ENCODE assay signal across 21 mouse cellular contexts in genomic region chr8:121297299-121297698, GRCm38 (mm10).
DNase-seq lines count a peak whose midpoint lies in the region; ATAC-seq lines count a peak whose summit lies in the region.
"Had no signal": no experiment of that assay in that cellular context is flagged by ENCODE, and none has a peak within 500 bp of the region (broad histone marks: within the 10 kb centered on the region; RNA-seq: fewer than 3 reads in every experiment).

No protein-coding gene starts in this region.

- DNase-seq in cerebellum, postnatal 25 days, result no peak
- DNase-seq in kidney, adult 8-10 months, result no peak
- DNase-seq: cerebellum, postnatal 10 days; embryo, embryonic 11 days; gastrocnemius, postnatal 36 days; heart, postnatal 36 days; kidney, postnatal 14 days; layer of hippocampus, adult 9-11 months; liver; liver, postnatal 0 days; lung, postnatal 14 days; thymus, adult 2 months had no signal

- peak overlapping the region; percentile 26; the same call in 1 of the 2 replicates for H3K27ac ChIP-seq in kidney, embryonic 16.5 days (ENCODE audit: low read length)
- no peak overlapping the region for H3K27ac ChIP-seq in kidney, embryonic 15.5 days
- H3K27ac ChIP-seq in embryonic facial prominence, embryonic 13.5 days, result peak overlapping the region; percentile 28; the same call in 1 of the 2 replicates
- peak overlapping the region; percentile 75; the same call in 1 of the 2 replicates for H3K27ac ChIP-seq in hindbrain, embryonic 13.5 days
- H3K27ac ChIP-seq in midbrain, embryonic 15.5 days, result peak overlapping the region; percentile 82; the same call in 1 of the 2 replicates

- H3K4me2 ChIP-seq in kidney, embryonic 16.5 days (replicated peaks; ENCODE audit: low read depth, low read length), result no peak overlapping the region
- H3K4me2 ChIP-seq in kidney, embryonic 15.5 days, result no peak overlapping the region
- no peak overlapping the region for H3K4me2 ChIP-seq in embryonic facial prominence, embryonic 13.5 days
- no peak overlapping the region for H3K4me2 ChIP-seq in hindbrain, embryonic 13.5 days
- no peak overlapping the region for H3K4me2 ChIP-seq in midbrain, embryonic 15.5 days
- H3K4me2 ChIP-seq: heart, embryonic 11.5 days had no signal

- H3K36me3 ChIP-seq in kidney, embryonic 16.5 days (ENCODE audit: insufficient read depth, low read length), result no peaks in the 10 kb centered on the region
- no peaks in the 10 kb centered on the region for H3K36me3 ChIP-seq in kidney, embryonic 15.5 days
- H3K36me3 ChIP-seq in embryonic facial prominence, embryonic 13.5 days, result no peaks in the 10 kb centered on the region
- no peaks in the 10 kb centered on the region for H3K36me3 ChIP-seq in hindbrain, embryonic 13.5 days
- H3K36me3 ChIP-seq in midbrain, embryonic 15.5 days (replicated peaks), result no peaks in the 10 kb centered on the region

- H3K27me3 ChIP-seq in kidney, embryonic 16.5 days (ENCODE audit: insufficient read depth, low read length), result no peaks in the 10 kb centered on the region; the same call in 1 of the 2 replicates
- 0 out of 2 replicates have a peak, but pooled peaks cover 7% of the 10 kb centered on the region for H3K27me3 ChIP-seq in kidney, embryonic 15.5 days
- peaks cover 67% of the 10 kb centered on the region for H3K27me3 ChIP-seq in embryonic facial prominence, embryonic 13.5 days
- peaks cover 14% of the 10 kb centered on the region; the same call in 1 of the 2 replicates for H3K27me3 ChIP-seq in hindbrain, embryonic 13.5 days
- H3K27me3 ChIP-seq in midbrain, embryonic 15.5 days (replicated peaks), result no peaks in the 10 kb centered on the region

- no peaks in the 10 kb centered on the region for H3K9me3 ChIP-seq in kidney, embryonic 16.5 days (ENCODE audit: low read length)
- no peaks in the 10 kb centered on the region for H3K9me3 ChIP-seq in kidney, embryonic 15.5 days (replicated peaks)
- no peaks in the 10 kb centered on the region for H3K9me3 ChIP-seq in embryonic facial prominence, embryonic 13.5 days
- H3K9me3 ChIP-seq in hindbrain, embryonic 13.5 days, result no peaks in the 10 kb centered on the region
- no peaks in the 10 kb centered on the region for H3K9me3 ChIP-seq in midbrain, embryonic 15.5 days
- H3K9me3 ChIP-seq: megakaryocyte, embryonic 14.5 days had no signal

- no peak overlapping the region for H3K4me3 ChIP-seq in kidney, embryonic 16.5 days (ENCODE audit: low read length)
- H3K4me3 ChIP-seq in kidney, embryonic 15.5 days (replicated peaks), result no peak overlapping the region
- H3K4me3 ChIP-seq in embryonic facial prominence, embryonic 13.5 days, result no peak overlapping the region
- H3K4me3 ChIP-seq in hindbrain, embryonic 13.5 days, result no peak overlapping the region
- no peak overlapping the region for H3K4me3 ChIP-seq in midbrain, embryonic 15.5 days
- H3K4me3 ChIP-seq: megakaryocyte, embryonic 14.5 days; myocyte had no signal

- H3K4me1 ChIP-seq in kidney, embryonic 16.5 days (ENCODE audit: insufficient read depth, low read length), result peaks cover 70% of the 10 kb centered on the region
- peaks cover 95% of the 10 kb centered on the region for H3K4me1 ChIP-seq in kidney, embryonic 15.5 days
- peaks cover 83% of the 10 kb centered on the region for H3K4me1 ChIP-seq in embryonic facial prominence, embryonic 13.5 days
- peaks cover 56% of the 10 kb centered on the region for H3K4me1 ChIP-seq in hindbrain, embryonic 13.5 days (replicated peaks)
- H3K4me1 ChIP-seq in midbrain, embryonic 15.5 days, result peaks cover 47% of the 10 kb centered on the region

- 74% methylated on average over 9 of the region's 9 CpGs for WGBS in kidney, embryonic 16.5 days
- 75% methylated on average over 9 of the region's 9 CpGs for WGBS in kidney, embryonic 15.5 days
- WGBS in embryonic facial prominence, embryonic 13.5 days, result 55% methylated on average over 9 of the region's 9 CpGs
- WGBS in hindbrain, embryonic 13.5 days, result 71% methylated on average over 9 of the region's 9 CpGs
- 68% methylated on average over 9 of the region's 9 CpGs for whole genome bisulfite sequencing in midbrain, embryonic 15.5 days

- no peak for ATAC-seq in kidney, embryonic 16.5 days (ENCODE audit: low FRiP score, low TSS enrichment)
- no peak for ATAC-seq in kidney, embryonic 15.5 days (replicated peaks; ENCODE audit: low FRiP score)
- no peak for ATAC-seq in embryonic facial prominence, embryonic 13.5 days (ENCODE audit: insufficient number of reproducible peaks, insufficient read depth, low FRiP score, low TSS enrichment, low read depth)
- no peak for ATAC-seq in hindbrain, embryonic 13.5 days (ENCODE audit: low FRiP score)
- ATAC-seq in midbrain, embryonic 15.5 days (replicated peaks), result no peak
- ATAC-seq: intestine, postnatal 0 days; liver, postnatal 0 days had no signal

- H3K9ac ChIP-seq in kidney, embryonic 16.5 days (replicated peaks; ENCODE audit: low read length), result no peak overlapping the region
- no peak overlapping the region for H3K9ac ChIP-seq in kidney, embryonic 15.5 days
- H3K9ac ChIP-seq in embryonic facial prominence, embryonic 13.5 days, result no peak overlapping the region
- no peak overlapping the region for H3K9ac ChIP-seq in hindbrain, embryonic 13.5 days
- H3K9ac ChIP-seq in midbrain, embryonic 15.5 days, result no peak overlapping the region
- H3K9ac ChIP-seq: liver, postnatal 0 days had no signal
